Mouse (Mus musculus) bone marrow, adult 2 months (tissue): ENCODE measurements around the gene Abca1. TPM values are rescaled to one million over a fixed set of nuclear protein-coding genes. Genes with fewer than 3 reads are reported as not detected.

Experiments used
- H3K27ac ChIP-seq: fragments of 200-500 bp; 2 replicates; pipeline ENCODE4 v1.5.1; 2012; ENCODE audit warnings: low read depth, mild to moderate bottlenecking, control low read depth, inconsistent platforms, low read length; ENCODE audit not compliant: control insufficient read depth, poor library complexity, insufficient read depth
- H3K4me1 ChIP-seq: fragments of 200-500 bp; 2 replicates; pipeline ENCODE4 v1.6.1; 2011; ENCODE audit warnings: low read length; ENCODE audit not compliant: control insufficient read depth, insufficient read depth
- H3K4me3 ChIP-seq: fragments of 200-500 bp; replicated peaks from 2 replicates; pipeline ENCODE3; 2011; ENCODE audit warnings: mild to moderate bottlenecking, low read depth, low read length, control low read depth; ENCODE audit not compliant: control insufficient read depth
- CTCF ChIP-seq: fragments of 200-500 bp; IDR thresholded peaks from 2 replicates; pipeline ENCODE4 v1.5.1; 2011; ENCODE audit warnings: low read length, control low read depth; ENCODE audit not compliant: control insufficient read depth, insufficient read depth
- POLR2A ChIP-seq: fragments of 200-500 bp; IDR thresholded peaks from 2 replicates; pipeline ENCODE4 v1.6.1; 2011; ENCODE audit warnings: low read depth, mild to moderate bottlenecking, control low read depth, low read length, borderline replicate concordance; ENCODE audit not compliant: control insufficient read depth
- WGBS: fragments of 180-500 bp; shearing (Covaris S2); methylation state at CpG from one replicate; pipeline ENCODE4 v1.1.7; 2018; 5-methylcytosine and 5-hydroxymethylcytosine counted together
- polyA plus RNA-seq: library from polyadenylated mRNA; stranded (reverse); fragments of >200 nt; gene quantifications from 2 replicates; pipeline ENCODE4 v1.2.4, GENCODE M21; 2011; ENCODE audit warnings: low replicate concordance; ENCODE audit not compliant: missing spikeins, insufficient read depth, insufficient read length

Abca1 gene
- polyA plus RNA-seq, 1 experiment: 4.9 TPM

DNA sequence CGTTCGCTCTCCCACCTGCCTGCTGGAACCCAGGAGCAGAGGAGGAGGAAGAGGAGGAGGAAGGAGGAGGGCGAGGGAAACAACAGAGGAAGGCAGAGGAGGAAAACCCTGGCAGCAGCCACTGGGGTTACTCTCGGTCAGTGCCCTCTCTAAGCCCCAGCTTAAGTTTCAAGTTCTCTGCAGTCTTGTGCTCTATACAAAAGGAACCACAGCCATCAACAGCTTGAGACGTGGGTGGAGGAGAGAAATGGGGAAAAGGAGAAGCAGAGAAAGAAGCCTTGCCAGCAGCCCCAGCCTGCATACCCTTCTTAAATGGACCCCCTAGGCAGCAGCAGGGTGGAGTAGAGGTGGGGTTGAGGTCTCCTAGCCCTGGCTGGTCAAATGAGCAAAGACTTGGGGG lies 43.8 kb downstream of the Abca1 start:
- Histone ChIP-seq H3K4me1 (peaks cover 8% of the 10 kb centered on the region), H3K27ac (no peak overlapping the region), H3K4me3 (no peak overlapping the region)
- TF ChIP-seq CTCF: no peak
- no peak for TF ChIP-seq POLR2A
- 10% methylated on average over 2 of the region's 5 CpGs for WGBS

DNA sequence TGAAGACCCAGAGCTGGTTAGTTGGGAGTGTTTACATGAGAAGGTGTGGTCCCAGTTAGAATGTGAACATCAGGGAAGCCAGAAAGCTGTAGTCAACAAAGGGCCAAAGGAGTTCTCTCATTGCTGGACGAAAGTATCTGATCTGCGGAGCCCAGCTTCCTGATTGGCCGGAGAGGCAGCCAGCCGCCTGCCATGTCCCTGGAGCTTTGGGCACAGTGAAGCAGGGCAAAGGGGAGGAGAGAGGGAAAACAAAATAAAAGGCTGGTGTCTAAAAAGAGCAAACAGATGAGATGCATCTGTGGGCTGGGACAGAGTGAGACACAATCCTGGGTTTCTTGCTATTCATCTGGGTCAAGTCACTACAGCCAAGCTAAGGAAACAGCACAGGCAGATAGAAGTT lies 44.3 kb downstream of the Abca1 start:
- WGBS: 77% methylated on average over 4 of the region's 4 CpGs
- Histone ChIP-seq H3K27ac (no peak overlapping the region), H3K4me3 (no peak overlapping the region), H3K4me1 (peaks cover 3% of the 10 kb centered on the region)
- TF ChIP-seq POLR2A: no peak
- TF ChIP-seq CTCF: no peak

DNA sequence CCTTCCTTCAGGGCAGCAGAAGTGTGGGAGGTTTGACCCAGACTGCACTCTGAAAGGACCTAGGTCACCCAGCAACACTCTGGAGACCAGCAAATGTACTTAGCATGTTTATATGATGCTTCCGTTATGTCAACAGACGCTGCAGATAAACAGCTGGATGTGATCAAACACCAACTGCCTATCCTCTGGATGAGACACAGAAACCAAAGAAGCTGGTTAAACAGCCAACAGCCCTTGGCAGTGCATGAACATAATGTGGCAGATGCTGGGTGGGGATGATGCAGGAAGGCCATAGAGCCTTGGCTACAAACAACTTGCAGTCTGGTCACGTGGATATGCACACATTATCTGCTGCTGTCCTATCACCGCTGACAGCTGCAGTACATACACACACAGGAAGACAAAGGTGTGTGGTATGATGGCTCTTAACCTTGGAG lies 47.8 kb downstream of the Abca1 start:
- WGBS: 66% methylated on average over 4 of the region's 4 CpGs
- no peak overlapping the region for H3K27ac ChIP-seq
- H3K4me1 ChIP-seq: peaks cover 3% of the 10 kb centered on the region
- no peak overlapping the region for H3K4me3 ChIP-seq
- TF ChIP-seq POLR2A (no peak), CTCF (no peak)

DNA sequence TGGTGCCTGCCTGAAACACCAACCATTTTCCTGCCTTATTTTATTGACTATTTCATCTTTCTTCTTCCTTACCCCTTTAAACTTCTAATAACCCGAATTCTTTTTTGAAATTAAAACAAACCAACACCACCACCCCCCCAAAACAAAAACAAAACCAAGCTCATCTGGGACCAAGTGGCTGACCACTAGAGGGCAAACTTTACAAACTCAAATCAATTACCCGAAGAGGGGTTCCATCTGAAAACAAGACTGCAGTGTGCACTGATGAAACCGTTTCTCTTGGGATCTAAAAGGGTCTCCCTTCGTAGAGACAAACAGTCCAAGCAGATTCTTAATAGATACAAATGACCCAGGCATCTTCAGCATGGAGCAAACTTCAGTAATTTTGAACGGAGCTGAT lies 49.3 kb downstream of the Abca1 start:
- H3K4me1 ChIP-seq: peaks cover 2% of the 10 kb centered on the region
- no peak overlapping the region for H3K4me3 ChIP-seq
- H3K27ac ChIP-seq: no peak overlapping the region
- WGBS: 21% methylated on average over 5 of the region's 5 CpGs
- no peak for TF ChIP-seq CTCF
- TF ChIP-seq POLR2A: no peak

DNA sequence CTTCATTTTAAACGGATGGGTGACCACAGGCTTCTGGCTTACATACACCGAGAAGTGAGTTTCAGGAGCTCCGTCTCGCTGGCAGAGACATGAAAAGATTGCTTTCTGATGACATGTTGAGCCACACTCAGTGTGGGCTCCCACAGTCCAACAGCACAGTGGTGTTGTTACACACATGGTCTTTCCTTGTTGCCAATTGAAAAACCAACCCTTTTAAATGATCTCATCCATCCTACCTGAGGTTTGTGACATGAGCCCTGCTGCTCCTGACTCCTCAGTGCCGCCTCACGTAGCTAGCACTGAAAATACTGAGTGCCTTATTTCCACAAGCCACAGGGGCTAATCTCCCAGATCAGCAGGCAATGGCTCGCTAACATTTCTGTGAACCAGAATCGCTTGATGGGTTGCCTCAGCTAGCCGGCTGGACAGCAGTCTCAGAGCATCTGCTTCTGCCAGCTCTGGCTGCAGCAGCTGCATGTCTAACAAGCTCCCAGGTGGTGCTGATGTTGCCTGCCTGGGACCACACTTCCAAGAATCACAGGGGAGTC lies 50.2 kb downstream of the Abca1 start:
- TF ChIP-seq CTCF (no peak), POLR2A (no peak)
- WGBS: 60% methylated on average over 9 of the region's 9 CpGs
- peaks cover 2% of the 10 kb centered on the region for H3K4me1 ChIP-seq
- H3K4me3 ChIP-seq: no peak overlapping the region
- H3K27ac ChIP-seq: no peak overlapping the region

DNA sequence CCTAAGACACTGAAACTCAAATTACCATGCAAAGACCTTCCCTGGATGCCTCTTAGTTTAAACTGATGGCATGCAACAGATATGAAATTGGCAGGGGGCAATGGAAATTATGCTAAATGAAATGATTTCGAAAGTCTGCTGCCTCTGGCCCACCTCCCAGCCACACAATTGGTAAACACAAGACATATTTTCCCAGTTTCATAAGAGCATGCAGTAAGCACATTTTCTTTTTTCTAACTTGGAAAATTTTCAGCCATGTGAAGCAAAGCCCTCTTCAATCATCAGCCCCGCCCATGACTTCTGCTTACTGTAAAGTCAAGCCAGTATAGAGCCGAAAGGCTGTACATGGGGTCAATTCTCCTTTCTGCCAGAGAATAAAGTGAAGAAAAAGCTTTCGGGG lies 51.5 kb downstream of the Abca1 start:
- no peak overlapping the region for H3K27ac ChIP-seq
- TF ChIP-seq CTCF (no peak), POLR2A (no peak)
- WGBS: 57% methylated on average over 4 of the region's 4 CpGs

DNA sequence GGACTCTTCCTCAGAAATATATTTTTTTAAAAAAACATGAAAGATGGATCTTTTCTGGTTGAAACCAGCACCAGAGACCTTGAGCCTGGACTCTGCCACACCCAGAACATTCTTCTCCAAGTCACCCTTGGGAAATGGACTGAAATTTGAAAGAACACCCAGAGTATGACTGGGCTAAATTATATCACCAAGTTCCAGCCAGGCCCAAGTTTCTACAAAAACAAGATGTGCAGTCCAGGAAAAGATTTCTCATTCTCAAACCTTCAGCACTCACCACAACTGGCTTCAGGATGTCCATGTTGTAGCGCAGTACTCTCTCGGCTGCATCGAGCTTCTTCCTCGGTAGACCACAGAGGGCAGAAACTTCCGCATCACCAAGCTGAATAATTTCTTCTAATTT lies 53.0 kb downstream of the Abca1 start:
- no peak overlapping the region for H3K27ac ChIP-seq
- H3K4me3 ChIP-seq: no peak overlapping the region
- H3K4me1 ChIP-seq: no peaks in the 10 kb centered on the region; the same call in 1 of the 2 replicates
- no peak for TF ChIP-seq CTCF
- no peak for TF ChIP-seq POLR2A
- WGBS: 26% methylated on average over 5 of the region's 5 CpGs

More for the DNA sequence above, 51.5 kb downstream of the Abca1 start:
- H3K4me3 ChIP-seq: no peak overlapping the region
- peaks cover 2% of the 10 kb centered on the region for H3K4me1 ChIP-seq

DNA sequence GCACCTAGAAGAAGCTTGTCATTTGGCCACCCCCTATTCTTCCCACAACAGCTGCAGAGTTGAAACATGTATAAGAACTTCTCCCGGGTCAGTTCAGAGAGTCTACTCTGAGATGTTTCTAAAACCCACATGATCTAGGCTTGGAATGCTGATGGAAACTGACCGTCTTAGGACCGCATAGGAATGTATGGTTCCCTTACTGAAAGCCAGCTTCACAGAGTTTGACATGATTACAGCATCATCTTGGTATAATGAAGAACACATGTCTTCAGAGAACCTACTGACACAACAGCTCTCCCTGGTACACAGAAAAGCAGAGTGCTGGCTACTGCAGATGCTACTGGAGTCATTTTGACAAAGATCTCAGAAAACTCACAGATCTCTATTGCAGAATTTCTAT lies 53.6 kb downstream of the Abca1 start:
- Histone ChIP-seq H3K27ac (no peak overlapping the region), H3K4me3 (no peak overlapping the region), H3K4me1 (no peaks in the 10 kb centered on the region; the same call in 1 of the 2 replicates)
- TF ChIP-seq POLR2A: no peak
- no peak for TF ChIP-seq CTCF
- WGBS: 85% methylated on average over 3 of the region's 3 CpGs

DNA sequence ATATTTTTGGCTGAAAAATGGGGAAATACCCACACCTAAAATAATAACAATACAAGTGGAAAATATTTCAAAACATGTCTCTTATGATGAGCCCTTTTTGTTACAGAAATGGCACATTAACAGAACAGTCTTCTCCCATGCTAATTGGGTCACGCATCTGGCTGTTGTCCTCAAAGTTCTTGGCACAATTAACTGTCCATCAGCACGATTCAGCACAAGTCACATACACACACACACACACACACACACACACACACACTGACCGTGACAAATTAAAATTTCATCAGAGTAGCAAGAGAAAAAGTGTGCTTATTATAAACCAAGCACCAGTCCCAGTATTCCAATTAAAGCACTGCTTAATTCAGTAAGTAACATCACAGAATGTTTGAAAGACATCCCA lies 55.1 kb downstream of the Abca1 start:
- 82% methylated on average over 3 of the region's 3 CpGs for WGBS
- H3K27ac ChIP-seq: no peak overlapping the region
- no peak overlapping the region for H3K4me3 ChIP-seq
- no peaks in the 10 kb centered on the region; the same call in 1 of the 2 replicates for H3K4me1 ChIP-seq
- TF ChIP-seq CTCF: no peak
- TF ChIP-seq POLR2A: no peak
